Mouse (Mus musculus): ENCODE data around the gene Grem1.

The Grem1 gene

GRCm38 (mm10) chr2:113757525-113758310, 728 bp downstream of the Grem1 start:
- WGBS: 1% methylated on average over 47 of the region's 47 CpGs

- WGBS: 9% methylated on average over 12 of the region's 12 CpGs
Observed at GRCm38 (mm10) chr2:113756924-113757524, 1.4 kb downstream of the Grem1 start.

GRCm38 (mm10) chr2:113749721-113750120, 8.7 kb downstream of the Grem1 start:
- 84% methylated on average over 12 of the region's 12 CpGs for WGBS

GRCm38 (mm10) chr2:113749309-113749708, 9.1 kb downstream of the Grem1 start:
- 86% methylated on average over 9 of the region's 9 CpGs for WGBS

- 88% methylated on average over 3 of the region's 3 CpGs for WGBS
Observed at GRCm38 (mm10) chr2:113728581-113728980, 29.9 kb downstream of the Grem1 start.

- WGBS: 78% methylated on average over 2 of the region's 2 CpGs
Observed at GRCm38 (mm10) chr2:113714801-113715200, 43.6 kb downstream of the Grem1 start.

GRCm38 (mm10) chr2:113713406-113713805, 45.0 kb downstream of the Grem1 start:
- WGBS: 67% methylated on average over 2 of the region's 2 CpGs

GRCm38 (mm10) chr2:113707507-113707906, 50.9 kb downstream of the Grem1 start:
- WGBS: 82% methylated on average over 4 of the region's 4 CpGs

- WGBS: 95% methylated on average over 5 of the region's 5 CpGs
Observed at GRCm38 (mm10) chr2:113701507-113701906, 56.9 kb downstream of the Grem1 start.

GRCm38 (mm10) chr2:113696647-113697046, 61.8 kb downstream of the Grem1 start:
- WGBS: 88% methylated on average over 5 of the region's 5 CpGs

GRCm38 (mm10) chr2:113696222-113696621, 62.2 kb downstream of the Grem1 start:
- WGBS: 82% methylated on average over 3 of the region's 3 CpGs
